Mouse (Mus musculus): ENCODE results near the gene Carhsp1.

DNA sequence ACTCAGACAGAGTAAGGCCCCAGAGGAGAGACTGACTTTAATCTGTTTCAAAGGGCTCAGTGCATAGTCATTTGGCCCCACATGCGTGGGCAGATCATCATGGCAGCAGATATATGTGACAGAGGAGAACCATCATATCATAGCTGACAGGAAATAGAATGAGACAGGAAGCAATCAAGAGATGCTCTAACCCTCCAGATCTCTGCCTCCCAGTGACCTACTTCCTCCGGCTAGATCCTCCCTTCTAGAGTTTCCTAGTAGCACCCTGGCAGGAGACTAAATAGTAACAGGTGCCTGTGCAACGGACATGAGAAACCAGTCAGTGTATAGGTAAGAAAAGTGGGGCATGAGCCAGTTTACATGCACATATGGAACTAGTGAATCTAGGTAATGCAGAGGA lies 61.6 kb downstream of the Carhsp1 start:
- TF ChIP-seq POLR2A (IDR thresholded peaks at IDR 0.05; ENCODE audit: insufficient read length, low read depth) (no peak), TCF3 (IDR thresholded peaks at IDR 0.05; ENCODE audit: insufficient read length, low read depth) (no peak), MAX (IDR thresholded peaks at IDR 0.05; ENCODE audit: low read depth) (no peak), USF1 (IDR thresholded peaks at IDR 0.05; ENCODE audit: low read depth) (no peak), POLR2AphosphoS2 (IDR thresholded peaks at IDR 0.05; ENCODE audit: insufficient read length, low read depth) (no peak), MYOG (IDR thresholded peaks at IDR 0.05; ENCODE audit: control insufficient read depth in 1 of 3, insufficient read depth in 1 of 3, insufficient read length in 2 of 3, low read depth in 2 of 3) (no peak), CEBPB (IDR thresholded peaks at IDR 0.05; ENCODE audit: insufficient read depth, poor library complexity, severe bottlenecking) (no peak)
